Mouse (Mus musculus) cerebellum, postnatal 25 days (tissue): ENCODE measurements around the gene Cts3.
"Not testable (repeated sequence)": the region's sequence is repeated elsewhere in the genome, so short reads cannot be mapped to it uniquely, and the experiment has no call there.

Experiments used
- DNase-seq, 2 experiments: peaks; one replicate each; pipeline ENCODE4 v3.0.0; 2021; ENCODE audit warnings: mixed read lengths in 2 of 2

Gene Cts3

DNA sequence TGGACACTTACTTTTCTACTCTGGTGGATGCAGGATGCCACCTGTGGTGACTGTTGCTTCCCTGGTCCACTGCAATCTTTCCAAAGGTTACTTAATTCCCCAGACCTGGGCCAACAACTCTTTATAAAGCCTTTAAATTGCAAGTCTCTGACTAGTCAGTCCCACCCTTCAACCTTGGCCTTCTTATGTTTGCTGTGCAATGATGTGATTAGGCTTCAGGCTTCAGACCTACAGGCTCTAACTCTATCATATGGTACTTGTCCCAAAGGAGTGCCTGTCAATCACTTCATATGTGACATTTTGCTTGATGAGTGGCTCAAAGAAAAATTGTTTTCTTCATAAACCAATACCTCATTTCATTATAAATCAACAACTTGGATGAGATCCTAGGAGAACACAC, at the start of gene Cts3:
TSS of gene Cts3 (minus strand) at position 101 of the 400 bp plus-strand sequence.
- no peak for DNase-seq

GRCm38 (mm10) chr13:61568074-61568473, 1.9 kb downstream of the Cts3 start, which contains the start of gene Gm49352:
Gene Gm49352, minus strand, starts transcription at chr13:61568174.
- not testable (repeated sequence) for DNase-seq

GRCm38 (mm10) chr13:61541631-61542030, 28.3 kb downstream of the Cts3 start, which contains the start of gene Ctsm:
Gene Ctsm, minus strand, starts transcription at chr13:61541839.
- no peak for DNase-seq
